Mouse (Mus musculus) MEL (cell line): ENCODE results near the gene Hipk4. TPM values are rescaled to one million over a fixed set of nuclear protein-coding genes. Genes with fewer than 3 reads are reported as not detected.

Source experiments
- DNase-seq: peaks from one replicate; pipeline ENCODE4 v3.0.0; 2011; ENCODE audit warnings: low read depth, low spot score
- H3K27ac ChIP-seq: 2 replicates; pipeline ENCODE4 v1.5.1; 2012; ENCODE audit warnings: low read depth, mild to moderate bottlenecking, control low read depth, low read length, moderate library complexity; ENCODE audit not compliant: control insufficient read depth
- H3K27me3 ChIP-seq, 2 experiments: fragments of 150-350 bp in 1 of 2; sonication (generic) in 1 of 2; 2 replicates each; pipeline ENCODE4 v1.6.1; 2012; ENCODE audit warnings: low read length in 2 of 2, mild to moderate bottlenecking in 2 of 2, improper control_type of control experiment in 1 of 2, moderate library complexity in 1 of 2; ENCODE audit not compliant: insufficient read depth in 2 of 2, control insufficient read depth in 1 of 2
- H3K36me3 ChIP-seq, 2 experiments: 2 replicates each; pipeline ENCODE4 v1.6.1; 2012 to 2014; ENCODE audit warnings: low read length in 2 of 2, improper control_type of control experiment in 1 of 2, inconsistent platforms in 1 of 2, mild to moderate bottlenecking in 1 of 2; ENCODE audit not compliant: insufficient read depth in 2 of 2, control insufficient read depth in 1 of 2
- H3K4me1 ChIP-seq, 2 experiments: fragments of 150-350 bp in 1 of 2; sonication (generic) in 1 of 2; 2 replicates each; pipeline ENCODE4 v1.6.1; 2012; ENCODE audit warnings: low read length in 2 of 2, improper control_type of control experiment in 1 of 2, mild to moderate bottlenecking in 1 of 2; ENCODE audit not compliant: insufficient read depth in 2 of 2, control insufficient read depth in 1 of 2
- H3K4me3 ChIP-seq, 2 experiments: fragments of 150-350 bp in 1 of 2; sonication (generic) in 1 of 2; 2 replicates each; pipeline ENCODE4 v1.5.1; 2012; ENCODE audit warnings: low read depth in 2 of 2, low read length in 2 of 2, mild to moderate bottlenecking in 2 of 2, moderate library complexity in 2 of 2, control low read depth in 1 of 2, improper control_type of control experiment in 1 of 2; ENCODE audit not compliant: control insufficient read depth in 1 of 2, insufficient read depth in 1 of 2
- H3K79me2 ChIP-seq: 2 replicates; pipeline ENCODE4 v1.6.1; 2012; ENCODE audit warnings: mild to moderate bottlenecking, low read length, moderate library complexity; ENCODE audit not compliant: control insufficient read depth, poor library complexity, insufficient read depth
- H3K9ac ChIP-seq: 2 replicates; pipeline ENCODE4 v1.6.1; 2012; ENCODE audit warnings: low read depth, mild to moderate bottlenecking, control low read depth, low read length, moderate library complexity; ENCODE audit not compliant: control insufficient read depth, poor library complexity, severe bottlenecking
- H3K9me3 ChIP-seq: fragments of 150-350 bp; sonication (generic); replicated peaks from 2 replicates; pipeline ENCODE4 v1.6.1; 2012; ENCODE audit warnings: mild to moderate bottlenecking, low read length, improper control_type of control experiment, moderate library complexity; ENCODE audit not compliant: insufficient read depth
- BHLHE40 ChIP-seq: IDR thresholded peaks from 2 replicates; pipeline ENCODE4 v1.6.1; 2012; ENCODE audit warnings: low read depth, mild to moderate bottlenecking, inconsistent platforms, low read length, improper control_type of control experiment, borderline replicate concordance
- CTCF ChIP-seq, 3 experiments: IDR thresholded peaks in 2 of 3; conservative IDR thresholded peaks in 1 of 3; 2 replicates each; pipeline ENCODE4 v1.5.1; 2011 to 2012; ENCODE audit warnings: low read length in 3 of 3, low read depth in 2 of 3, mild to moderate bottlenecking in 2 of 3, improper control_type of control experiment in 1 of 3, inconsistent platforms in 1 of 3, mixed read lengths in 1 of 3, moderate library complexity in 1 of 3; ENCODE audit not compliant: control insufficient read depth in 1 of 3, insufficient read depth in 1 of 3, poor library complexity in 1 of 3, severe bottlenecking in 1 of 3
- E2F4 ChIP-seq: IDR thresholded peaks from 2 replicates; pipeline ENCODE4 v1.6.1; 2011; ENCODE audit warnings: low read depth, low read length, improper control_type of control experiment, borderline replicate concordance
- ELF1 ChIP-seq: IDR thresholded peaks from 2 replicates; pipeline ENCODE4 v1.6.1; 2014; ENCODE audit warnings: low read depth, mild to moderate bottlenecking, inconsistent platforms, low read length, improper control_type of control experiment, moderate library complexity
- ETS1 ChIP-seq: IDR thresholded peaks from 2 replicates; pipeline ENCODE4 v1.6.1; 2012; ENCODE audit warnings: low read depth, mild to moderate bottlenecking, inconsistent platforms, low read length, improper control_type of control experiment, moderate library complexity
- GABPA ChIP-seq: IDR thresholded peaks from 2 replicates; pipeline ENCODE4 v1.6.1; 2012; ENCODE audit warnings: low read depth, mild to moderate bottlenecking, inconsistent platforms, low read length, improper control_type of control experiment, moderate library complexity
- GATA1 ChIP-seq: IDR thresholded peaks from 2 replicates; pipeline ENCODE4 v1.6.1; 2011; ENCODE audit warnings: low read depth, low read length, improper control_type of control experiment
- JUND ChIP-seq: IDR thresholded peaks from 2 replicates; pipeline ENCODE4 v1.6.1; 2011; ENCODE audit warnings: low read depth, mild to moderate bottlenecking, improper control_type of control experiment, low read length
- MAFK ChIP-seq: IDR thresholded peaks from 2 replicates; pipeline ENCODE4 v1.6.1; 2011; ENCODE audit warnings: low read depth, mild to moderate bottlenecking, low read length, improper control_type of control experiment, borderline replicate concordance
- MAX ChIP-seq: IDR thresholded peaks from 2 replicates; pipeline ENCODE4 v1.6.1; 2011; ENCODE audit warnings: low read length, improper control_type of control experiment
- MAZ ChIP-seq: IDR thresholded peaks from 2 replicates; pipeline ENCODE4 v1.6.1; 2012; ENCODE audit warnings: low read depth, mild to moderate bottlenecking, inconsistent platforms, low read length, improper control_type of control experiment
- MYB ChIP-seq: IDR thresholded peaks from 2 replicates; pipeline ENCODE4 v1.6.1; 2011; ENCODE audit warnings: mild to moderate bottlenecking, low read depth, low read length, improper control_type of control experiment
- NELFE ChIP-seq: IDR thresholded peaks from 2 replicates; pipeline ENCODE4 v1.6.1; 2011; ENCODE audit warnings: low read depth, low read length, improper control_type of control experiment
- POLR2A ChIP-seq, 2 experiments: IDR thresholded peaks; 2 replicates each; pipeline ENCODE4 v1.6.1; 2011 to 2012; ENCODE audit warnings: low read length in 2 of 2, mild to moderate bottlenecking in 2 of 2, control low read depth in 1 of 2, improper control_type of control experiment in 1 of 2, low read depth in 1 of 2, moderate library complexity in 1 of 2; ENCODE audit not compliant: control insufficient read depth in 1 of 2, insufficient read depth in 1 of 2, poor library complexity in 1 of 2
- POLR2AphosphoS2 ChIP-seq: IDR thresholded peaks from 2 replicates; pipeline ENCODE4 v1.6.1; 2011; ENCODE audit warnings: low read length, improper control_type of control experiment
- SIN3A ChIP-seq: IDR thresholded peaks from 2 replicates; pipeline ENCODE4 v1.6.1; 2012; ENCODE audit warnings: low read length, improper control_type of control experiment, inconsistent platforms
- SMC3 ChIP-seq: IDR thresholded peaks from 2 replicates; pipeline ENCODE4 v1.6.1; 2011; ENCODE audit warnings: low read depth, low read length, improper control_type of control experiment
- TBP ChIP-seq: IDR thresholded peaks from 2 replicates; pipeline ENCODE4 v1.8.0; 2011; ENCODE audit warnings: low read depth, low read length, improper control_type of control experiment
- USF1 ChIP-seq: IDR thresholded peaks from 2 replicates; pipeline ENCODE4 v1.6.1; 2014; ENCODE audit warnings: low read depth, mild to moderate bottlenecking, inconsistent platforms, low read length, improper control_type of control experiment, moderate library complexity
- ZC3H11A ChIP-seq: IDR thresholded peaks from 2 replicates; pipeline ENCODE4 v1.6.1; 2012; ENCODE audit warnings: low read depth, mild to moderate bottlenecking, inconsistent platforms, low read length, improper control_type of control experiment
- ZKSCAN1 ChIP-seq: IDR thresholded peaks from 2 replicates; pipeline ENCODE4 v1.6.1; 2012; ENCODE audit warnings: low read depth, mild to moderate bottlenecking, inconsistent platforms, low read length, improper control_type of control experiment, moderate library complexity
- ZMIZ1 ChIP-seq: IDR thresholded peaks from 2 replicates; pipeline ENCODE4 v1.6.1; 2012; ENCODE audit warnings: low read depth, mild to moderate bottlenecking, inconsistent platforms, low read length, improper control_type of control experiment, moderate library complexity
- polyA plus RNA-seq, 2 experiments: library from polyadenylated mRNA; stranded (reverse) in 1 of 2; unstranded in 1 of 2; fragments of >175 nt in 1 of 2; fragments of >200 nt in 1 of 2; gene quantifications; 2 replicates each; pipeline versions ENCODE4 v1.2.1 to v1.2.4; 2012; ENCODE audit warnings: low replicate concordance in 2 of 2, low read depth in 1 of 2; ENCODE audit not compliant: insufficient read length in 2 of 2, insufficient read depth in 1 of 2, missing spikeins in 1 of 2
- total RNA-seq: library from RNA; depleted of rRNA; stranded (reverse); fragments of 300-350 nt; gene quantifications from 2 replicates; pipeline ENCODE4 v1.2.3, GENCODE M21; 2012

Hipk4 gene
- total and polyA plus RNA-seq, 3 experiments = 0.26 TPM; not detected in 2

DNA sequence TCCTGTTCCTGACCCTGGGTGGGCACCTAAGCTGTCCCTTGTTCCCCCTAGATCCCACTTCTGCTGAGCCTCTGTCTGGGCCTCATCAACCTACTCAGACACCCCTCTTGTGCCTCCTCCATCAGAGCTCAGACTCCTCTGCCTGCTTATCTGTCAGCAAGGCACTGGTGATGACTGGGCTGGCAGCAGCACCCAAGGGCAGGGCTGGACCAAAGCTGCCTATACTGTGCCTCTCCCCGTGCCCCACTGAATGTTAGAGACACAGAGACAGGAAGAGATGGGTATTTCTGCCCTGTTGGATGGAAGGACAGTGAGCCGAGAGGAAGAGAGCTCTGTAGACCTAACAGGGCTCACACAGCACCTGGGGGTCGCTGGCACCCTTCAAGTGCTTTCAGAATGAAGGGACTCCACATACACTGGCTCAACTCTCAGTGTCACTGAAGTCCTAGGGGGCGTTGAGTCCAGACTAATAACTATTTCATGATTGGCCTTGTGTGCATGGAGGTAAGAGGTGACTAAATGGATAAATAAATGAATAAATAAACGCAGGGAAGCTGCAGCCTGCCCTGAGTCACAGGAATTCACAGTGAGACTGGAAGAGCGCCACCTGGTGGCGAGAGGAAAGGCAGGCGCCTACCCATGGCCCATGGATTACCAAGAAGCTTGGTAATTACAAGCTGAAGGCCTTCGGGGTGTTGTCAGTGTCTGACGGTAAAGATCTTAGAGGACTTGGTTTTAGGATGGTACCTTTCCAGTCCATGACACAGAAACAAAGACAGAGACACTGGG lies 3.2 kb downstream of the Hipk4 start (continued):
- TF ChIP-seq SIN3A (no peak), CTCF (IDR thresholded peaks at IDR 0.05 in 2 of 3, conservative IDR thresholded peaks at IDR 0.05 in 1 of 3; ENCODE audit: control insufficient read depth in 1 of 3, insufficient read depth in 1 of 3, low read depth in 2 of 3, low read length in 3 of 3, poor library complexity in 1 of 3, severe bottlenecking in 1 of 3) (peak; percentile 97 to 98 (median 98)), POLR2AphosphoS2 (no peak), ZMIZ1 (no peak), ETS1 (no peak), POLR2A (IDR thresholded peaks at IDR 0.05; ENCODE audit: control insufficient read depth in 1 of 2, insufficient read depth in 1 of 2, low read depth in 1 of 2, low read length in 2 of 2, poor library complexity in 1 of 2) (no peak), JUND (no peak), USF1 (no peak), MYB (no peak), BHLHE40 (no peak)

DNA sequence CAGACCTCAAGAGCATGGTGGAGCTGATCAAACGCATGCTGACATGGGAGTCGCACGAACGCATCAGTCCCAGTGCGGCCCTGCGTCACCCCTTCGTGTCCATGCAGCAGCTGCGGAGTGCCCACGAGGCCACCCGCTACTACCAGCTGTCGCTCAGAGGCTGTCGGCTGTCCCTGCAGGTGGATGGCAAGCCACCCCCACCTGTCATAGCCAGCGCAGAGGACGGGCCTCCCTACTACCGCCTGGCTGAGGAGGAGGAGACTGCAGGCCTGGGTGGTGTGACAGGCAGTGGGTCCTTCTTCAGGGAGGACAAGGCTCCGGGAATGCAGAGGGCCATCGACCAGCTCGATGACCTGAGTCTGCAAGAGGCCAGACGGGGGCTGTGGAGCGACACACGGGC lies 6.0 kb downstream of the Hipk4 start:
- H3K36me3 ChIP-seq = no peaks in the 10 kb centered on the region
- no peak for DNase-seq
- no peaks in the 10 kb centered on the region for H3K9me3 ChIP-seq
- no peaks in the 10 kb centered on the region; a peak in 1 of 4 replicates for H3K4me1 ChIP-seq
- no peaks in the 10 kb centered on the region for H3K27me3 ChIP-seq
- no peak overlapping the region for H3K9ac ChIP-seq
- no peak overlapping the region for H3K27ac ChIP-seq
- H3K4me3 ChIP-seq = no peak overlapping the region
- H3K79me2 ChIP-seq = no peaks in the 10 kb centered on the region
- TF ChIP-seq E2F4 = no peak
- no peak for TF ChIP-seq NELFE
- no peak for TF ChIP-seq TBP
- no peak for TF ChIP-seq ELF1
- no peak for TF ChIP-seq GABPA

DNA sequence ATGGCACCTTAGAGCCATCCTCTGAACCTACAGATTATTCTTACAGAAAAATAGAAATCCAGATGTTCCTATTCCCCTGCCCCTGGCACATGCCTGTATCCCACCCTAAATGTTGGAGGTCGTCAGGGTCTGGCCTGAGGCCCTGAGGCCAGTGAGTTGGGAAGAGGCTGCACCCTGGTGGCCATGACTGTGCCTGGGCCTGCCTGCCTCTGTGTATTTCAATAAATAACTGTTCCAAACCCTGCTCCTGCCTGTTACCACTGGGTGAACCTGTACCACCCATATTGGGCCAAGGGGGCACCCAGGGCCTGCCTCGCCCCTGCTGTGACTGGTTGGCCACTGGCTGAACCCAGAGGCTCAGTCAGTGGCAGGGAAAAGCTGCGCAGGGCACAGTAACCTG lies 7.9 kb downstream of the Hipk4 start:
- Histone ChIP-seq H3K9ac (no peak overlapping the region), H3K27me3 (no peaks in the 10 kb centered on the region), H3K79me2 (no peaks in the 10 kb centered on the region), H3K27ac (no peak overlapping the region), H3K4me1 (peaks cover 0 to 11% of the 10 kb centered on the region in 2 experiments; a peak in 2 of 4 replicates), H3K9me3 (no peaks in the 10 kb centered on the region), H3K4me3 (no peak overlapping the region), H3K36me3 (no peaks in the 10 kb centered on the region)
- DNase-seq = no peak
- TF ChIP-seq ZKSCAN1 (no peak), SMC3 (peak; percentile 17; the same call in 1 of the 2 replicates), MAZ (no peak), SIN3A (no peak), MAX (no peak), ETS1 (no peak), GATA1 (no peak), GABPA (no peak), ZC3H11A (no peak), ZMIZ1 (no peak), TBP (no peak), MAFK (no peak), CTCF (IDR thresholded peaks at IDR 0.05 in 2 of 3, conservative IDR thresholded peaks at IDR 0.05 in 1 of 3; ENCODE audit: control insufficient read depth in 1 of 3, insufficient read depth in 1 of 3, low read depth in 2 of 3, low read length in 3 of 3, poor library complexity in 1 of 3, severe bottlenecking in 1 of 3) (peak in 2 of 3 experiments; percentile 24 to 32; a peak in 3 of 6 replicates)
